Mouse (Mus musculus) adrenal gland (tissue): Measurements from ENCODE around the gene Rasgrp1.

Source experiments
- intact Hi-C: fragments of 180-260 bp; cut with DNase I; formaldehyde crosslinking; loops from one replicate; pipeline ENCODE4 v1.15.1; 2025
- long read RNA-seq, 2 experiments: library from polyadenylated mRNA; unstranded; transcript quantifications; one replicate each; pipeline ENCODE4 v2.0.0; 2020; ENCODE audit warnings: borderline replicate concordance in 1 of 2; ENCODE audit not compliant: insufficient replicate concordance in 1 of 2

Rasgrp1 gene
- long read RNA-seq, experiment 1, partial matches to known transcripts = 0 of 1 reads
- long read RNA-seq, experiment 1, other reads (novel, unspliced or antisense) = 1 of 1 reads
- long read RNA-seq, experiment 2 = 0 reads

GRCm38 (mm10) chr2:117342547-117343239, at the start of gene Rasgrp1:
Rasgrp1 (minus strand) TSS chr2:117343001.
- intact Hi-C loops = loop anchor here (5.0 kb wide), 1 partner anchor 95 kb away; no protein-coding TSS in a partner anchor

DNA sequence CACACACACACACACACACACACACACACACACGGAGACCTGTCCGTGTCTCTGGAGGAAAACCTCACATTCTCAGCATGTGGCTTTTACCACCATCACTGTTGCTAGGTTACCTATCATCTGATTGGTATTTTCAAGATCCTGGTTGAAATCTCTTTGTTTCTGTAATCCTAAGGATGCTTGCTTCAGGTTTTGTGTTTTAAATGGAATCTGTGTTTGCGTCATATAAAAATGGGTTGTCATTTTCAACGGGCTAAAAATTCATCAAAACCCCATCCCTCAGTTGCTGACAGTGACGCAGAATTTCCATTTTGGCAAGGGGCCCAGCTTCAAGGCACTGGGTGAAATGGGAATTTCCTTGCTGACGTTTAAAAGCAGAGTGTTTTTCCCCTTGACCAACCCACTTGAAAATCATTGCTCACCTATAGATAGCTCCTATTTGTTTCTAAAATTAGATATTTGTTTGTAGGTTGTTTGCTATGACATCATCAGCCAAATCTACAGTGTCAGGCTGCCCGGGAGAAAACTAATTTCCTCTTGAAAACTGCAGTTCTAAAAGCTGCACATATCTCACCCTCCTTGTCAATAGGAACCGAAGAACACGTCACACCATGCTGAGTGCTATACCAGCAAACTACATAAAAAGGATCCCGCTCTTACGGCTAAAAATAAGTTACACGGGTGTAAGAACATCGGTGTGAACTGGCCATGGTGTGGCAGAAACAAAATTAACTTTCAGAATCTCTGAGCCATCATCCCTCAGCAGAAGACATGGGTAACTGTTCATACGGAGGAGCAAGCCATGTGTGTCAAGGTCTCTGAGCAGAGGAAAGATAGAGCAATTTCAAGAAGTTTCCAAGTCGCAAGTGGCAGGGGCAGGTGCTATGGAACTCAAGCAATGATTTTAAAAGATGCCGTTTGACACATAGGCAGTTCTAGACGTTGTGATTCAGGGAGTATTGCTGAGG, 47.4 kb upstream of the Rasgrp1 start:
- intact Hi-C loops = no loop called here

- intact Hi-C loops = no loop called here
Observed at GRCm38 (mm10) chr2:117389460-117389859, 46.7 kb upstream of the Rasgrp1 start.

DNA sequence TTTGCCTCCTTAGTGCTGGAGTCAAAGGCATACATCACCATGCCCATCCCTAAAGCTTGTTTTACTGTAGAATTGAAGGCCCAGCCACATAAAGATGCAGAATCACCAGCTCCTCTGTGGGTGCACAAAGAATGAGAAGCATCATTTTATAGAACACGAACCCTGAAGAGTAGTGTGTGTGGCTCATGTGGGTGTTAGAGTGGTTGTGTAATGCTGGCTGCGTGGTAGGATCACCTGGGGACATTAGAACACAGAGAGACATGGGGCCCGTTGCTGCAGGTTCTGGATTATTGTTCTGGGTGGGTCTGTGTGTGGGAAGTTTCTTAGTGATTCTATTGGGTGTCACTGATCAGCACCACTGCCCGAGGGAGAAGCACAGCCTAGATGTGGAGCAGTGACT, 45.3 kb upstream of the Rasgrp1 start:
- intact Hi-C loops = no loop called here

DNA sequence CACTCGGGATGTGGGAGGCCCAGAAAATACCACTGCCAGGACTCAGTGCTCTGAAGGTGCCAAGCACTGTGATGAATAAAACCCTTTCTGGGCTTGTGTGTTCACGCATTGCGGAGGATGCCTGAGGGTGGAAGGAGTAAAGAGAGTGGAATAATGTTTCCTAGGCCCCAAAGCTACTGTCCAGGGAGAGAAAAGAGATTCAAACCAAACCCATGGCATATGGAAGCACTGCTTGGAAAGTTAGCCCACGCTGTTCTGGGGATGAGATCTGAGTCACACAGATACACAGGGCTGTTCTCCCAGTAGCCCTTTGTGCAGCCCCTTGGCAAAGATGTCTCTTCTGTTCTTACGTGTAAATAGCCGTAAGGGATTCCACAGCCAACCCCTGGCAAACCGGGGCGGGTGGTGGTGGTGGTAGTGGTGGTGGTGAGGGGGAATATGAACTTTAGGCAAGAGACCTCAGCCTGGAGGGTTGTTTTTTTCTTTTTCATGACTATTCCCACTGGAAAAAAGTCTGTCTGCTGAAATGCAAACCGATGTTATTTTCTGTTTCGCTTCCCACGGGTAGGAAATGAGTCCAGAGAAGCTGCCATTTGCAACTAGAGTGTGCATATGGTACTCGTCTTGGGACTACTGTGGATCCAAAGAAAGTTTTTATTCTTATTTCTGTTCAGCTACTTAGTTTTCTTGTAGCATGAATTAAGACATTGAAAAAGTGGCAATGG, 44.3 kb upstream of the Rasgrp1 start:
- intact Hi-C loops = no loop called here

GRCm38 (mm10) chr2:117386036-117386590, 43.3 kb upstream of the Rasgrp1 start:
- intact Hi-C loops = no loop called here

DNA sequence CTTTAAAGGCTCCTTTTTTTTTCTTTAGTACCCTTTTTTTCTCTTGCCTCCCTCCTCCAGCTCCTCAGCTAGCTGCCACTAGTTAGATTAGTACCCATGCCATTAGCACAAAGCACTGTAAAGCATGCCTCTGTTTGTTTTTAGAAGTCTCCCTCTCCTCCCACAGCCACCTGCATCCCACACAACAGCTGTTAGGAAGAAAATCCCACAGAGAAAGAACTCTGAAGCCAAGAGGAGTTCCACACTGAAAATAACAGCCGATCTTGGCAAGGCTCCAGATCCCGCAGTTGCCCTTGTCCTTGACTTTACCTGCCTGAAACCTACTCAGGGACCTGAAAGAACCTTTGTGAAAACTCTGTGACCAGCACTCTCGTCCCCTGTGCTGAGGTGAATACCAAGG, 38.5 kb upstream of the Rasgrp1 start:
- intact Hi-C loops = no loop called here

DNA sequence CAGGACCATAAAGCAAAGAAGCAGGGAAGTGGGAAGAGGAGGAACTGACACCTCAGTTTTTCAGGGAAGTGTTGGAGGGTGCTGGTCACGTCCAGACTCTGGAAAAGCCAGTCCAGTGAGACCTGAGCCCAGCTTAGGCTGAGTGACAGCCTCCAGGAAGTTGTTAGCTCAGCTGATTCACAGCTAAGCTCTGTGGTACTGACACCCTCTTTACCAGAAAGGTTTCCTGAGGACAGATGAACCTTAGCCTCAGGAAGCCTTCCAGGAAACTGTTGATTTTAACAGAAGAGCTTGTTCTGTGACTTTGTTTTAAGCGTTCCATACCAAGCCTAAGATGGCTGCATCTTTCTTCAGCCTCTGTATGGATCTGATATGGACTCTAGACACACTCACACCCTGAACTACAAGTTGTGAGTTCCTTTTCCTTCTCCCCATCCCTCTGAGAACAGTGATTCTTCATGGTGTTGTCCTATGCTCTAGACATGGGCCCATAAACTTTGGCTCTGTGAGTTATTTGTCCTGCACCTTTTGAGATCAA, 31.6 kb upstream of the Rasgrp1 start:
- intact Hi-C loops = no loop called here

- intact Hi-C loops = no loop called here
Observed at GRCm38 (mm10) chr2:117371706-117372105, 28.9 kb upstream of the Rasgrp1 start.

GRCm38 (mm10) chr2:117366478-117366877, 23.7 kb upstream of the Rasgrp1 start:
- intact Hi-C loops = no loop called here

- intact Hi-C loops = no loop called here
Observed at GRCm38 (mm10) chr2:117364056-117364455, 21.3 kb upstream of the Rasgrp1 start.

DNA sequence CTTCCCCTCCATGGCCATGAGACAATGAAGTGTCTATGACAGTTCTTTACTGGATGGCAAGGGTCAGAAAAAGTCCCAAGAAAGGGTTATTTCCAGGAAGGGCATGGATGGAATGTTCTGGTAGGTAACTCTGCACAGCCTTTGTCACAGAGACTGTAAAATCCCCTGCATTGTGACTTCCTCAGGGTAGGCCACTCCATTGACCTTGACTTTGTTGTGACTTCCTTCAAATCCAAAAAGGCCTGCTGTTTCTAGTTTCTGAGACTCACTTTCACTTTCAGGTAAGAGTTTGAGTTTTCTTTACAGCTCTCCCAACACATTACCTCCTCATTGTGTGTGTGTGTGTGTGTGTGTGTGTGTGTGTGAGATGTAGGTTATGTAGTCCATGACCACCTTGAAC, 15.1 kb upstream of the Rasgrp1 start:
- intact Hi-C loops = no loop called here

GRCm38 (mm10) chr2:117352305-117353123, 9.7 kb upstream of the Rasgrp1 start:
- intact Hi-C loops = no loop called here

GRCm38 (mm10) chr2:117350138-117350537, 7.3 kb upstream of the Rasgrp1 start:
- intact Hi-C loops = no loop called here

GRCm38 (mm10) chr2:117343240-117343624, 431 bp upstream of the Rasgrp1 start:
- intact Hi-C loops = loop anchor here (5.0 kb wide), 1 partner anchor 94 kb away; no protein-coding TSS in a partner anchor

DNA sequence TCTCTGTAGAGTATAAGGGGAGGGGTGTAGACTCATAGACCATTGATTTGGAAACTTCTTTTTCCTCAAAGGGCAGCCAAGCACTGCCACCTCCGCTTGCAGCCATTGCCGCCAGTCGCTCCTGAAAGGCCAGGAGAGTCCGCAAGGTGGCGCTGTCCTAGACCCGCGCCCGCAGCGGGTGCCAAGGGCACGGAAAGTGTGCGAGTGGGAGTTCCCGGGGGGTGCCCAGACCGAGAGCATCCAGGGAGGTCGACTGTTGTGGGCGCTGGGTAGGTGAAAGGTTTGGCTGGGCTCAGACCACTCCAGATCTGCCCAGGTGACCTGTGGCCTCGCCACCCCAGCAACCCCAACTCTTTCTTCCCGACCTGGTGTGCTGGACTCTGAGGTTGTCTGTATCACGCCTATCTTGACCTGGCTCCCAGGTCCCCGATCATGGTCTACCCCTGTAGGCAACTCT, 683 bp downstream of the Rasgrp1 start:
- intact Hi-C loops = loop anchor here (5.0 kb wide), 1 partner anchor 95 kb away; no protein-coding TSS in a partner anchor

- intact Hi-C loops = no loop called here
Observed at GRCm38 (mm10) chr2:117338501-117338900, 4.3 kb downstream of the Rasgrp1 start.

- intact Hi-C loops = no loop called here
Observed at GRCm38 (mm10) chr2:117337902-117338301, 4.9 kb downstream of the Rasgrp1 start.

- intact Hi-C loops = no loop called here
Observed at GRCm38 (mm10) chr2:117336946-117337665, 5.7 kb downstream of the Rasgrp1 start.
